Mouse (Mus musculus) liver, adult 2 months (tissue): ENCODE results near the gene Tmem50a. TPM values are rescaled to one million over a fixed set of nuclear protein-coding genes. Genes with fewer than 3 reads are reported as not detected.

Source experiments
- DNase-seq: peaks from one replicate; pipeline ENCODE4 v3.0.0-alpha.2; 2011; ENCODE audit warnings: low read depth, low spot score; ENCODE audit errors: extremely low read depth
- H3K27ac ChIP-seq: fragments of 200-500 bp; replicated peaks from 2 replicates; pipeline ENCODE4 v1.5.1; 2012; ENCODE audit warnings: low read depth, mild to moderate bottlenecking, control low read depth, inconsistent platforms, low read length; ENCODE audit not compliant: insufficient read depth
- H3K27me3 ChIP-seq: fragments of 200-500 bp; 2 replicates; pipeline ENCODE4 v1.6.1; 2012; ENCODE audit warnings: mild to moderate bottlenecking, moderate library complexity, low read length, inconsistent platforms; ENCODE audit not compliant: control insufficient read depth, insufficient read depth
- H3K36me3 ChIP-seq: fragments of 200-500 bp; 2 replicates; pipeline ENCODE4 v1.6.1; 2012; ENCODE audit warnings: low read length, inconsistent platforms; ENCODE audit not compliant: control insufficient read depth, insufficient read depth
- H3K4me1 ChIP-seq: fragments of 200-500 bp; 2 replicates; pipeline ENCODE4 v1.6.1; 2011; ENCODE audit warnings: low read length; ENCODE audit not compliant: control insufficient read depth, insufficient read depth
- H3K4me3 ChIP-seq: fragments of 200-500 bp; 2 replicates; pipeline ENCODE4 v1.5.1; 2011; ENCODE audit warnings: low read depth, mild to moderate bottlenecking, control low read depth, low read length, moderate library complexity; ENCODE audit not compliant: insufficient read depth
- H3K79me2 ChIP-seq: fragments of 200-500 bp; 2 replicates; pipeline ENCODE4 v1.6.1; 2012; ENCODE audit warnings: inconsistent platforms, mild to moderate bottlenecking, low read length, moderate library complexity; ENCODE audit not compliant: control insufficient read depth, insufficient read depth
- H3K9ac ChIP-seq: fragments of 200-500 bp; 2 replicates; pipeline ENCODE4 v1.6.1; 2012; ENCODE audit warnings: low read depth, mild to moderate bottlenecking, control low read depth, inconsistent platforms, low read length
- CTCF ChIP-seq: fragments of 200-500 bp; IDR thresholded peaks from 2 replicates; pipeline ENCODE4 v1.5.1; 2011; ENCODE audit warnings: low read depth, low read length, control low read depth
- POLR2A ChIP-seq: fragments of 200-500 bp; IDR thresholded peaks from 2 replicates; pipeline ENCODE4 v1.6.1; 2011; ENCODE audit warnings: low read length, control low read depth; ENCODE audit not compliant: insufficient read depth; ENCODE audit errors: extremely low read depth
- WGBS: fragments of 180-500 bp; shearing (Covaris S2); methylation state at CpG from one replicate; pipeline ENCODE4 v1.1.7; 2018; 5-methylcytosine and 5-hydroxymethylcytosine counted together
- polyA plus RNA-seq: library from polyadenylated mRNA; depleted of rRNA; stranded (reverse); fragments of >200 nt; gene quantifications from 2 replicates; pipeline ENCODE4 v1.2.3, GENCODE M21; 2012; rRNA removed
- total RNA-seq: library from RNA; depleted of rRNA; stranded (reverse); fragments of >200 nt; gene quantifications from 2 replicates; pipeline ENCODE4 v1.2.3, GENCODE M21; 2014; rRNA removed

The Tmem50a gene
- total RNA-seq, result 109 and 115 TPM in 2 replicates
- 90.6 and 92.7 TPM in 2 replicates for polyA plus RNA-seq

DNA sequence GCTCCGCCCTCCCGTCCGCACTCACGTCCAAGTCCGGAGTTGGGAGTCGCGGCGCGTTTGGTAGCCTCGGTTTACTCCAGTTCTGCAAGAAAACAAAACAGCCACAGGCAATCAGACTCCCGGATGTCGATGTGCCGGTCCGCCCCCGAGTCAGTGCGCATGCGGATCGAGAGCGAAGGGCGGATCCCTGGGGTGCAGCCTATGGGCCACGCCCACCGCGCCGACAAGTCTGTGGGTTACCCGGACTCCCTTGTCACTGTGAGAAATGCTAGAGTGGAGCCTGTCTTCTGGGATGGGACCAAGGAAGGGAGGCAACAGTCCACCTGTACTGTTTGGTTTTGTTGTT is at the start of gene Tmem50a:
Tmem50a (minus strand) TSS at position 161 of the 346 bp plus-strand sequence.
- H3K27ac ChIP-seq, result peak within 1 kb of the TSS; percentile 94
- peak within 1 kb of the TSS; percentile 80 for H3K4me3 ChIP-seq
- peak; percentile 90 for DNase-seq
- peaks cover 5% of the 10 kb centered on the region; the same call in 1 of the 2 replicates for H3K36me3 ChIP-seq
- peaks cover 5% of the 10 kb centered on the region; the same call in 1 of the 2 replicates for H3K79me2 ChIP-seq
- H3K4me1 ChIP-seq, result peaks cover 12% of the 10 kb centered on the region; the same call in 1 of the 2 replicates
- under 1% methylated on average over 25 of the region's 25 CpGs for WGBS
- no peaks in the 10 kb centered on the region for H3K27me3 ChIP-seq
- no peak for TF ChIP-seq CTCF
- TF ChIP-seq POLR2A, result peak; percentile 83
- H3K9ac ChIP-seq, result peak within 1 kb of the TSS; percentile 95

DNA sequence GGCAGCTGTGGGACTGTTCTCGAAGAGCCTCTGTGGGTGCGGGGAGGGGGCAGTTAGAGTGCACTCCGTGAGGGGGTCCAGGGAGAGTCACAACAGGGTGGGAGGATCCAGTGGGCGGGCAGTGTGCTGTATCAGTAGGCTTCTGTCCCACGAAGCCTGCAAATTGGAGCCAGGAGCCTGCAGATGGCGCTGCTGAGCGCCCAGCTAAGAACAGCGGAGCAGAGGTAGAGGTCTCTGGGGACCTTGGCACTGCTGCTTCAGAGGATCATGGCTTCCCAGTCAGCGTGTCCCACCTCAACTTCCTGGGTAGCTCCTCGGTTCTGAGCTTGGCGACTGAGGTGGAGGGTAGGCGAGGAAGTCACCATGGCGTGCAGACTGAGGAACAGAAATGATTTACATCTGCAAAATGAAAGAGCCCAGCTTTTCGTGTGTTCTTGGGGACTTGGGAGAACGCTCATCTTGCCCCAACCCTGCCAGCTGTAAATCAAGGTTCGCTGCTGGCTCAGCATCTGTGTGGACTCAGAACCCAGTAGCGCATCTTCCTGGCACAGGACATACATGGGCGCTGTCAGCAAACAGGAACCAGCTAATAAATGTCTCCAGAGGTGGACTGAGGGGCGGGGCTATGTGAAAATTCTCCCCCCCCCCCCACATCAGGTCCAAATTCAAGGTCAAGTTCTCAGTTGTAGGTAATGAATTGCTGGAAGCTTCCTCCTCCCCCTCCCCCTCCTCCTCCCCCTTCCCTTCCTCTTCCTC is 48.4 kb upstream of the Tmem50a start:
- 0 out of 2 replicates have a peak, but pooled peaks cover 5% of the 10 kb centered on the region for H3K27me3 ChIP-seq
- no peaks in the 10 kb centered on the region; the same call in 1 of the 2 replicates for H3K4me1 ChIP-seq
- H3K36me3 ChIP-seq, result no peaks in the 10 kb centered on the region
- peak; percentile 10 for DNase-seq
- peak; percentile 81 for TF ChIP-seq CTCF
- no peak for TF ChIP-seq POLR2A
- H3K79me2 ChIP-seq, result no peaks in the 10 kb centered on the region
- 22% methylated on average over 19 of the region's 19 CpGs for WGBS
- no peak overlapping the region for H3K4me3 ChIP-seq
- no peak overlapping the region for H3K27ac ChIP-seq
- H3K9ac ChIP-seq, result no peak overlapping the region

GRCm38 (mm10) chr4:134956328-134956727 is 41.5 kb upstream of the Tmem50a start:
- 11% methylated on average over 3 of the region's 3 CpGs for WGBS
- Histone ChIP-seq H3K79me2 (no peaks in the 10 kb centered on the region), H3K27me3 (peaks cover 2% of the 10 kb centered on the region; the same call in 1 of the 2 replicates), H3K36me3 (no peaks in the 10 kb centered on the region), H3K4me3 (no peak overlapping the region), H3K9ac (no peak overlapping the region), H3K4me1 (no peaks in the 10 kb centered on the region), H3K27ac (no peak overlapping the region)
- peak; percentile 44 for DNase-seq
- TF ChIP-seq POLR2A (no peak), CTCF (peak; percentile 59)

- Histone ChIP-seq H3K36me3 (no peaks in the 10 kb centered on the region), H3K4me3 (no peak overlapping the region), H3K9ac (no peak overlapping the region), H3K4me1 (no peaks in the 10 kb centered on the region), H3K27me3 (no peaks in the 10 kb centered on the region; the same call in 1 of the 2 replicates), H3K79me2 (no peaks in the 10 kb centered on the region), H3K27ac (no peak overlapping the region)
- TF ChIP-seq CTCF (peak; percentile 20; the same call in 1 of the 2 replicates), POLR2A (no peak)
- no peak for DNase-seq
- 79% methylated on average over 3 of the region's 3 CpGs for WGBS
Observed at GRCm38 (mm10) chr4:134955845-134956244, 41.0 kb upstream of the Tmem50a start.

GRCm38 (mm10) chr4:134955196-134955595 is 40.4 kb upstream of the Tmem50a start:
- Histone ChIP-seq H3K36me3 (no peaks in the 10 kb centered on the region), H3K9ac (no peak overlapping the region), H3K4me1 (no peaks in the 10 kb centered on the region), H3K27ac (no peak overlapping the region), H3K4me3 (no peak overlapping the region), H3K27me3 (no peaks in the 10 kb centered on the region; the same call in 1 of the 2 replicates), H3K79me2 (no peaks in the 10 kb centered on the region)
- TF ChIP-seq CTCF (no peak), POLR2A (no peak)
- 89% methylated on average over 2 of the region's 2 CpGs for WGBS
- no peak for DNase-seq

- Histone ChIP-seq H3K79me2 (no peaks in the 10 kb centered on the region), H3K4me1 (no peaks in the 10 kb centered on the region), H3K27ac (no peak overlapping the region), H3K9ac (no peak overlapping the region), H3K4me3 (no peak overlapping the region), H3K27me3 (no peaks in the 10 kb centered on the region; the same call in 1 of the 2 replicates), H3K36me3 (no peaks in the 10 kb centered on the region)
- no peak for DNase-seq
- 24% methylated on average over 15 of the region's 15 CpGs for WGBS
- no peak for TF ChIP-seq POLR2A
- no peak for TF ChIP-seq CTCF
Observed at GRCm38 (mm10) chr4:134954461-134954860, 39.6 kb upstream of the Tmem50a start.
